ENCODE assay signal across 17 mouse cellular contexts in the genomic region with DNA sequence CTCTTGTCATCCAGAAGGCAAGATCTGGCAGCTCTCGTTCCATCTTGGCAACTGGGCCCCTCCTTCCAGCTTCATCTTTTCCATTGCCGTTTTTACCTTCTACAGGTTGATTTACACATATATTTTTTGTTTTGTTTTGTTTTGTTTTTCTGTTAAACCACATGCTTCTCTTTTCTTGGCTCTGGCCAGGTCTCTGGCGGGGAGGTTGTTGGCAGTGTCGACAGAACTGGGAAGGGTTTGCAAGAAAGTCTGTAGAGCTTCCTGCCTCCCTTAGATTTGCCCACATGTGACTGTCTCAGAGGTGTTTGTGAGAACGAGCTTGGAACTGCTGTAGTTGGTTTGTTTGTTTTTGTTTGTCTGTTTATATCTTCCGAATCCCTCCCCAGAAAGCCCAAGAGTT.
"Had no signal": no experiment of that assay in that cellular context is flagged by ENCODE, and none has a peak within 500 bp of the region (broad histone marks: within the 10 kb centered on the region; RNA-seq: fewer than 3 reads in every experiment).

No protein-coding gene starts in this region.

- H3K4me1 ChIP-seq: lung, embryonic 15.5 days; midbrain, embryonic 12.5 days; neural tube, embryonic 12.5 days; stomach, embryonic 15.5 days had no signal

- H3K4me3 ChIP-seq: lung, embryonic 15.5 days; megakaryocyte, embryonic 14.5 days; midbrain, embryonic 12.5 days; neural tube, embryonic 12.5 days; stomach, embryonic 15.5 days had no signal

- DNase-seq: liver, postnatal 0 days; lung, adult 2 months; lung, postnatal 14 days; lung, postnatal 36 days; midbrain, embryonic 14.5 days; right cerebral cortex, postnatal 14 days; thymus, adult 2 months; thymus, postnatal 25 days; thymus, postnatal 4 days had no signal

- H3K4me2 ChIP-seq: lung, embryonic 15.5 days; midbrain, embryonic 12.5 days; neural tube, embryonic 12.5 days; stomach, embryonic 15.5 days had no signal

- H3K27me3 ChIP-seq: lung, embryonic 15.5 days; megakaryocyte, embryonic 14.5 days; midbrain, embryonic 12.5 days; neural tube, embryonic 12.5 days; stomach, embryonic 15.5 days had no signal

- H3K9ac ChIP-seq: liver, postnatal 0 days; lung, embryonic 15.5 days; midbrain, embryonic 12.5 days; neural tube, embryonic 12.5 days; stomach, embryonic 15.5 days had no signal

- H3K27ac ChIP-seq: lung, embryonic 15.5 days; macrophage; midbrain, embryonic 12.5 days; neural tube, embryonic 12.5 days; stomach, embryonic 15.5 days; stomach, postnatal 0 days had no signal

- H3K9me3 ChIP-seq: lung, embryonic 15.5 days; megakaryocyte, embryonic 14.5 days; midbrain, embryonic 12.5 days; neural tube, embryonic 12.5 days; stomach, embryonic 15.5 days had no signal

- ATAC-seq: liver, postnatal 0 days; lung, postnatal 0 days had no signal
